Mouse (Mus musculus) C2C12 (cell line): ENCODE measurements at regions not wholly inside any gene's neighbourhood (a gene's known extent, or its start where the extent isn't known, plus 50 kb on each side); places are given as distances from the start of the nearest gene placed in this dataset.

Source experiments
- H3K27me3 ChIP-seq: one replicate; pipeline ENCODE4 v1.6.1; 2011; ENCODE audit not compliant: control insufficient read depth, insufficient read depth, insufficient read length
- H3K36me3 ChIP-seq: one replicate; pipeline ENCODE4 v1.6.1; 2011; ENCODE audit not compliant: control insufficient read depth, insufficient read depth
- H3K4me3 ChIP-seq: one replicate; pipeline ENCODE4 v1.5.1; 2011; ENCODE audit warnings: mild to moderate bottlenecking, control low read depth; ENCODE audit not compliant: poor library complexity, insufficient read depth, severe bottlenecking
- H3K79me2 ChIP-seq: one replicate; pipeline ENCODE4 v1.6.1; 2011; ENCODE audit not compliant: control insufficient read depth, insufficient read depth
- H3K79me3 ChIP-seq: one replicate; pipeline ENCODE4 v1.6.1; 2011; ENCODE audit warnings: low read depth, control low read depth
- H3ac ChIP-seq: one replicate; pipeline ENCODE3; 2011; ENCODE audit warnings: low read depth; ENCODE audit not compliant: control insufficient read depth, insufficient read length
- CEBPB ChIP-seq: IDR thresholded peaks from one replicate; pipeline ENCODE4 v1.6.1; 2011; ENCODE audit warnings: low read depth, mild to moderate bottlenecking, control low read depth, moderate library complexity
- CTCF ChIP-seq: IDR thresholded peaks from one replicate; pipeline ENCODE4 v1.5.1; 2011; ENCODE audit not compliant: control insufficient read depth, insufficient read depth, insufficient read length
- FOSL1 ChIP-seq: IDR thresholded peaks from one replicate; pipeline ENCODE4 v1.8.0; 2011; ENCODE audit warnings: mild to moderate bottlenecking, low read length; ENCODE audit not compliant: poor library complexity, insufficient read depth, severe bottlenecking
- MAX ChIP-seq: IDR thresholded peaks from one replicate; pipeline ENCODE4 v1.6.1; 2011; ENCODE audit warnings: mild to moderate bottlenecking, control low read depth
- MYOD1 ChIP-seq: IDR thresholded peaks from one replicate; pipeline ENCODE4 v1.6.1; 2011; ENCODE audit warnings: low read depth; ENCODE audit not compliant: control insufficient read depth, insufficient read length
- MYOG ChIP-seq: IDR thresholded peaks from one replicate; pipeline ENCODE4 v1.6.1; 2011; ENCODE audit not compliant: control insufficient read depth, insufficient read length; ENCODE audit errors: extremely low read depth
- USF1 ChIP-seq: IDR thresholded peaks from one replicate; pipeline ENCODE4 v1.6.1; 2011; ENCODE audit warnings: low read depth, mild to moderate bottlenecking, control low read depth, moderate library complexity

- H3K79me2 ChIP-seq: no peaks in the 10 kb centered on the region
- TF ChIP-seq MYOG: no peak
- TF ChIP-seq CTCF: no peak
- no peak for TF ChIP-seq USF1
- no peak for TF ChIP-seq MAX
- no peak for TF ChIP-seq FOSL1
- no peak for TF ChIP-seq CEBPB
- no peak for TF ChIP-seq MYOD1
- H3K4me3 ChIP-seq: no peak overlapping the region
- H3K79me3 ChIP-seq: no peaks in the 10 kb centered on the region
- H3K36me3 ChIP-seq: no peaks in the 10 kb centered on the region
- no peak overlapping the region for H3ac ChIP-seq
- H3K27me3 ChIP-seq: no peaks in the 10 kb centered on the region
Observed at GRCm38 (mm10) chr1:151087811-151088511, 94.4 kb upstream of the Gm47985 start.

GRCm38 (mm10) chr1:151088535-151089125 is 93.7 kb upstream of the Gm47985 start:
- no peaks in the 10 kb centered on the region for H3K27me3 ChIP-seq
- H3K79me3 ChIP-seq: no peaks in the 10 kb centered on the region
- TF ChIP-seq USF1: no peak
- H3ac ChIP-seq: no peak overlapping the region
- H3K36me3 ChIP-seq: no peaks in the 10 kb centered on the region
- no peaks in the 10 kb centered on the region for H3K79me2 ChIP-seq
- H3K4me3 ChIP-seq: no peak overlapping the region

- Histone ChIP-seq H3K36me3 (no peaks in the 10 kb centered on the region), H3ac (no peak overlapping the region), H3K79me2 (no peaks in the 10 kb centered on the region), H3K27me3 (no peaks in the 10 kb centered on the region), H3K79me3 (no peaks in the 10 kb centered on the region), H3K4me3 (no peak overlapping the region)
- TF ChIP-seq CEBPB (no peak), CTCF (no peak), USF1 (no peak), MAX (no peak), MYOG (no peak), MYOD1 (no peak), FOSL1 (no peak)
Observed at GRCm38 (mm10) chr1:151092035-151092434, 90.3 kb upstream of the Gm47985 start.

- Histone ChIP-seq H3K27me3 (no peaks in the 10 kb centered on the region), H3K36me3 (no peaks in the 10 kb centered on the region), H3ac (no peak overlapping the region), H3K4me3 (no peak overlapping the region), H3K79me2 (no peaks in the 10 kb centered on the region), H3K79me3 (no peaks in the 10 kb centered on the region)
- TF ChIP-seq FOSL1 (no peak), MAX (no peak), CEBPB (no peak), CTCF (no peak), MYOD1 (no peak), USF1 (no peak), MYOG (no peak)
Observed at GRCm38 (mm10) chr1:151095344-151096050, 86.8 kb upstream of the Gm47985 start.

- no peaks in the 10 kb centered on the region for H3K36me3 ChIP-seq
Observed at GRCm38 (mm10) chr1:151096079-151096478, 86.3 kb upstream of the Gm47985 start.

GRCm38 (mm10) chr1:151097506-151097905 is 84.8 kb upstream of the Gm47985 start:
- no peaks in the 10 kb centered on the region for H3K27me3 ChIP-seq
- H3K79me3 ChIP-seq: no peaks in the 10 kb centered on the region
- H3ac ChIP-seq: no peak overlapping the region
- no peak for TF ChIP-seq MYOD1
- TF ChIP-seq MYOG: no peak
- no peak for TF ChIP-seq CTCF
- TF ChIP-seq FOSL1: no peak
- no peak for TF ChIP-seq MAX
- no peak for TF ChIP-seq CEBPB
- no peak for TF ChIP-seq USF1
- H3K79me2 ChIP-seq: no peaks in the 10 kb centered on the region
- H3K36me3 ChIP-seq: no peaks in the 10 kb centered on the region
- H3K4me3 ChIP-seq: no peak overlapping the region

More at GRCm38 (mm10) chr1:151096079-151096478, 86.3 kb upstream of the Gm47985 start:
- no peaks in the 10 kb centered on the region for H3K27me3 ChIP-seq
- TF ChIP-seq MAX: no peak
- no peak for TF ChIP-seq CEBPB
- TF ChIP-seq CTCF: no peak
- no peak overlapping the region for H3ac ChIP-seq
- no peak overlapping the region for H3K4me3 ChIP-seq
- no peaks in the 10 kb centered on the region for H3K79me2 ChIP-seq
- no peaks in the 10 kb centered on the region for H3K79me3 ChIP-seq
